Mouse (Mus musculus): ENCODE measurements around the gene Ackr2. TPM values are rescaled to one million over a fixed set of nuclear protein-coding genes. Genes with fewer than 3 reads are reported as not detected.

Ackr2 gene
- polyA plus RNA-seq, 1 experiment from 2014 or later = not detected

DNA sequence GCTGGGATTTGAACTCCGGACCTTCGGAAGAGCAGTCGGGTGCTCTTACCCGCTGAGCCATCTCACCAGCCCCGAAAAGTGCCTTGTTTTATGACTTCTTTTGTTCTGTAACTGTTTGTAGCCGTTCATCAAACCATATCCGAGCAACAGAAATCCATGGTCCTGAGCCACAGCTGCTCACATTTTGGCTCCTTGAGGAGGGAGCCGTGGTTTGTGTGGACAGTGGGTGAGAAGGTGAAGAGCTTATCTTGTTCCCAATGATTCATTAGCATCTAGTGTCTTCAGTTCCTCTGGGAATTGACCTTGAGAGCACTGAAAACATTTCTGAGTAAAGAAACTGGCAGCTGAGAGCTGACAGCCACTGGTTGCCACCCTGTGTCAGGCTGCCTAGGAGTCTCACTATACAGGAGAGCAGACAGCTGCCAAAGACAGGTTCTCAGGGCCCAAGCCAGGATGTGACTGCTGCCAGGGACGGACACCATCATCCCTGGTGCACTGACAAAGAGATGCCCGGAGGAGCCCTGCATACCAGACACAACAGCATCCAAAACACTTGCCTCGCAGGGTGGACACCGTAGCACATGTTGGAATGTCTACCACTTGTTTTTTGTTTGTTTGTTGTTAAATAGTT is 6.0 kb upstream of the Ackr2 start:
- H3K36me3 ChIP-seq = no peaks in the 10 kb centered on the region
- ATAC-seq (ENCODE audit: insufficient number of reproducible peaks, insufficient read depth, low FRiP score, low TSS enrichment, low read depth) = no peak
- H3K27ac ChIP-seq = no peak overlapping the region
- H3K9ac ChIP-seq = no peak overlapping the region
- H3K4me3 ChIP-seq = no peak overlapping the region
- H3K9me3 ChIP-seq = no peaks in the 10 kb centered on the region
- H3K4me1 ChIP-seq = peaks cover 8% of the 10 kb centered on the region
- no peak overlapping the region for H3K4me2 ChIP-seq
- 88% methylated on average over 12 of the region's 12 CpGs for WGBS
- no peaks in the 10 kb centered on the region for H3K27me3 ChIP-seq

GRCm38 (mm10) chr9:121894447-121894846 is 3.7 kb upstream of the Ackr2 start:
- ATAC-seq (ENCODE audit: insufficient number of reproducible peaks, insufficient read depth, low FRiP score, low TSS enrichment, low read depth) = no peak

GRCm38 (mm10) chr9:121895392-121895993 is 2.7 kb upstream of the Ackr2 start:
- Histone ChIP-seq H3K36me3 (no peaks in the 10 kb centered on the region), H3K27ac (no peak overlapping the region), H3K9me3 (no peaks in the 10 kb centered on the region), H3K9ac (no peak overlapping the region), H3K27me3 (no peaks in the 10 kb centered on the region), H3K4me1 (peaks cover 7% of the 10 kb centered on the region), H3K4me3 (no peak overlapping the region), H3K4me2 (no peak overlapping the region)
- WGBS = 73% methylated on average over 7 of the region's 7 CpGs
- no peak for ATAC-seq (ENCODE audit: insufficient number of reproducible peaks, insufficient read depth, low FRiP score, low TSS enrichment, low read depth)

More at GRCm38 (mm10) chr9:121894447-121894846, 3.7 kb upstream of the Ackr2 start:
- no peak overlapping the region for H3K4me3 ChIP-seq
- 71% methylated on average over 7 of the region's 7 CpGs for WGBS
- no peak overlapping the region for H3K27ac ChIP-seq
- H3K4me1 ChIP-seq = peaks cover 8% of the 10 kb centered on the region
- H3K36me3 ChIP-seq = no peaks in the 10 kb centered on the region
- no peak overlapping the region for H3K4me2 ChIP-seq
- no peaks in the 10 kb centered on the region for H3K9me3 ChIP-seq
- H3K27me3 ChIP-seq = no peaks in the 10 kb centered on the region
- no peak overlapping the region for H3K9ac ChIP-seq

DNA sequence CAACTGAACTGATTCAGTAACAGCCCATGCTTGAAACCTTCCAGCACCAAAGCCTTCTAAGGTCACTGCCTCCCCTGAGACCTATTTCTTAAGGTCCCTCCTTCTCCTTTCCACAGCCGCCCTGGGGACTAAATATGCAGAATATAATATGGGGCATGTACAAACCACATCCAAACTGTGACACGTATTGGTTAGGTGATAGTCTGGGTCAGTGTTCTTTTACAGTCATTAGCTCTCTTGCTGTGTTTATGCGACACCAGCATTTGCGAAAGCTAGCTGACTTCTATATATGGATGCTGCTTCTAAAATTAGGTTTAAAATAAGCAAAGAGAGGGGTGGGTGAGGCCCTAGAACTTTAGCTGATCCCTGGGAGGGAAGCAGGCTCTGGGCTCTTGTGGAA is 1.3 kb upstream of the Ackr2 start:
- Histone ChIP-seq H3K4me1 (no peaks in the 10 kb centered on the region), H3K9ac (no peak overlapping the region), H3K9me3 (no peaks in the 10 kb centered on the region), H3K27me3 (no peaks in the 10 kb centered on the region), H3K4me2 (no peak overlapping the region), H3K27ac (no peak overlapping the region), H3K4me3 (no peak overlapping the region), H3K36me3 (no peaks in the 10 kb centered on the region)
- no peak for ATAC-seq (ENCODE audit: insufficient number of reproducible peaks, insufficient read depth, low FRiP score, low TSS enrichment, low read depth)
- WGBS = 70% methylated on average over 4 of the region's 4 CpGs

GRCm38 (mm10) chr9:121899306-121899705 is 1.2 kb downstream of the Ackr2 start:
- no peaks in the 10 kb centered on the region for H3K27me3 ChIP-seq
- no peak overlapping the region for H3K4me2 ChIP-seq
- H3K36me3 ChIP-seq = no peaks in the 10 kb centered on the region
- H3K4me3 ChIP-seq = no peak overlapping the region
- no peak for ATAC-seq (ENCODE audit: insufficient number of reproducible peaks, insufficient read depth, low FRiP score, low TSS enrichment, low read depth)
- H3K9me3 ChIP-seq = no peaks in the 10 kb centered on the region
- no peak overlapping the region for H3K27ac ChIP-seq
- WGBS = 73% methylated on average over 6 of the region's 6 CpGs
- no peak overlapping the region for H3K9ac ChIP-seq
- no peaks in the 10 kb centered on the region for H3K4me1 ChIP-seq

DNA sequence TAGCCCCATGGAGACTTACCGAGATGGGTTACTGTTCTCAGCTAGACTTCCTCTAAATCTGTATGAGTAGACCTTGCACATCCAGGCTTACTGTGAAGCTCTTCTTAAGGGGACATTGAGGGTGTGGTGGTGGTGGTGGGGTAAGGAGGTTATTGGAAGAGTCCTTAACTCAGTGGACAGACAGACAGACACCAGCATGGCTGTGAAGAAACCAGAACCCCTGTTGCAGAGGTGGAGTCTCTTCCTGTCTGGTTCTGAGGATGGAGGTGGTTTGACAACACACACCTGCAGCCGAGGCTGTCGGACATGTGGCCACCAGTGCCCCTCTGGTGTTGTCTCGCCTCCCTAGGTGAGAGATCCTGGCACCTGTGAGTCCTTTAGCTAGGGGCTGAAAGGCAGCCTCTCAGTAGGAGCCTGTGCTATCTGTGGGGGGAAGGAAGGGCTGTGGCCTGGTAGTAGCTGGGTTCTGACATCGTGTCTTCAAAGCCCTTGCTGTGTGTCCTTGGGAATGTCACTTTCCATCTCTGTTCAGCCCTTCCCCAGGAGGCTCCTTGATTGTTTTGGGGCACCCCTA is 2.2 kb downstream of the Ackr2 start:
- Histone ChIP-seq H3K27me3 (no peaks in the 10 kb centered on the region), H3K36me3 (no peaks in the 10 kb centered on the region), H3K9me3 (no peaks in the 10 kb centered on the region), H3K9ac (no peak overlapping the region), H3K4me1 (no peaks in the 10 kb centered on the region), H3K4me2 (no peak overlapping the region), H3K4me3 (no peak overlapping the region), H3K27ac (no peak overlapping the region; the same call in 1 of the 2 replicates)
- WGBS = 77% methylated on average over 5 of the region's 5 CpGs
- ATAC-seq (ENCODE audit: insufficient number of reproducible peaks, insufficient read depth, low FRiP score, low TSS enrichment, low read depth) = no peak

DNA sequence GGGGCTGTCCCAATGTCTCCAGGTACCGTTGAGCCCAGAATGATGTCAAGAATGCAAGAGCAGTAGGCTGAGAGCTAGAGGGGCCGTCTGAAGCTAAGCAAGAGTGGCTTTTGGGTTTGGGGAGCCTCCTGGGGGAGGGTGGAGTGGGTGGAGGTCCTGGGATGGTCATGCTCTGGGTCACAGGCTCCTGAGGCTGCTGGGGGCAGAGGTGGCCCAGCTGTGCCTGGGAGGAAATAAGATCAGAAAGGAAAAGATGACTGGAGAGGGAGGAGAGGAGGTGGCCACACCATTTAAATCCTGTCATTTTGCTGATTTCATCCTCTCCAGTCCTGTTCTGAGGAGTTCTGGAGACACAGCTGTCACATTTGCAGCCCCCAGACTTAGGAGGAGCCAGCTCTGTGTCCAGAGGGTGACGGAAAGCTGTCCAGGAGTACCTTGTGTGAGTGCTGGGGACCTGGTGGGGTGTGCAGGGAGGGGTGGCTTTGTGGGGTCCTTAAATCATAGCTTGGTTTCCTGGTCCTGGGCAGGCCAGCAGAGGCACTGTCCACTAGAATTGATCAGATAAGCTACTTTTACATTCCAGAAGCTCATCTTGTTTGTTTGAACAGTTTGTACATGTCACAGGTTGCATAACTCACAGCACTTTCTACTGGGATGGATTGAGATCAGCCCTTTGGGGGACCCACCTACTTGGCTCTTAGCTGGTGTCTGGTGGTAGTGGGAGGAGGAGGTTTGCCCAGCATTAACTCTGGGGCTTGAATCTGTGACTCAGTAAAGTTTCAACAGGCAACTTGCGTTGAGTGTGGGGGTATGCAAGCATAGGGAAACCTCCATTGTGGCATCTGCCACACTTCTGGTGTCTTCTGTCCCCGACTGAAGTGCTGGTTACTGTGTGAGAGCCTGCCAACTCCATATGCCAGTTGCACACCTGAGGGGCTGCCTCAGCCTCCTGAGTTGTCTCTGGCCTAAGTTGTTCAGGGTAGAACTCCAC is 3.9 kb downstream of the Ackr2 start:
- 67% methylated on average over 5 of the region's 5 CpGs for whole genome bisulfite sequencing
- Histone ChIP-seq H3K9me3 (no peaks in the 10 kb centered on the region), H3K4me2 (no peak overlapping the region), H3K36me3 (no peaks in the 10 kb centered on the region), H3K27me3 (no peaks in the 10 kb centered on the region), H3K9ac (no peak overlapping the region), H3K4me3 (no peak overlapping the region), H3K4me1 (no peaks in the 10 kb centered on the region), H3K27ac (no peak overlapping the region)
- no peak for ATAC-seq (ENCODE audit: insufficient number of reproducible peaks, insufficient read depth, low FRiP score, low TSS enrichment, low read depth)

DNA sequence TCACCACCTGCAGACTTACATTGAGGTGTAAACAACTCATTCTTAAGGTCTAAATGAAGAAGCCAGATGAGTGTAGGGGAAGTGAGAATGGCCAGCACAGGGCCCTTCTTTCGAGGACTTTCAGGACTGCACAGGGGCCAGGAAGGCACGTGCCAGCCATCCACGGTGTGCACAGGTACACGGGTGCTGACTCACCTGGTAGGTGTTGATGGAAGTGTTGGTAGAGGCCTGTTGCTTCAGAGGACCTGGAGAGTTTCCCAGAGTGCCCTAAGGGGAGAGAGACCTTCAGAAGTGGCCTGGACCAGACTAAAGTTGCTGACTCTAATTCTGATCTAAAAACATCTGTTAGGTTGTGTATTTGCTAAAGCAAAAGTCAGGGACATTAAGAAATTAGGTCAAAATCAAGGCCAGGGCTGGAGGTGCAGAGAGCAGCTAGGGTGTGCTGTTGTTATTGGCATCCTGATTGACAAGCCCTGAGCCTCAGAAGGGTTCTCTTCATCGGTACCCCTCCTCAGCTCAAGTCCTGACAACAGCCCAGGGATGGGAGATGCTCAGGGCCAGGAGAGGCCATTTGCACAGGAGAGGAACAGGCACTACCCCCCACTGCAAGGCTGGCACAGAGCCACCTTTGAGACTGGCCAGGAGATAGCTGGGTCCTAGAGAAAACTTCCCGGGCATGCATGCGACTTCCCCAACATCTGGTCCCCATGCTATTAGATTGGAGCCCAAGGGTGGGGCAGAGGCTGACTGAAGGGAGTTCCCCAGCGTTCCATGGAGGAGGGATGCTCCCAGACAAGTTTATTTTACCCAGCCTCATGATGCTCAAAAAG is 5.5 kb downstream of the Ackr2 start:
- H3K9ac ChIP-seq = no peak overlapping the region
- 77% methylated on average over 8 of the region's 8 CpGs for WGBS
- no peak overlapping the region for H3K27ac ChIP-seq
- no peaks in the 10 kb centered on the region for H3K4me1 ChIP-seq
- H3K36me3 ChIP-seq = no peaks in the 10 kb centered on the region
- H3K4me2 ChIP-seq = no peak overlapping the region
- no peak overlapping the region for H3K4me3 ChIP-seq
- no peak for ATAC-seq (ENCODE audit: insufficient number of reproducible peaks, insufficient read depth, low FRiP score, low TSS enrichment, low read depth)
- no peaks in the 10 kb centered on the region for H3K27me3 ChIP-seq
- no peaks in the 10 kb centered on the region for H3K9me3 ChIP-seq

- no peak overlapping the region for H3K9ac ChIP-seq
- no peak overlapping the region for H3K27ac ChIP-seq
- H3K36me3 ChIP-seq = no peaks in the 10 kb centered on the region
- H3K27me3 ChIP-seq = no peaks in the 10 kb centered on the region
- no peak overlapping the region for H3K4me2 ChIP-seq
- 88% methylated on average over 4 of the region's 4 CpGs for WGBS
- no peaks in the 10 kb centered on the region for H3K4me1 ChIP-seq
- no peaks in the 10 kb centered on the region for H3K9me3 ChIP-seq
- ATAC-seq (ENCODE audit: insufficient number of reproducible peaks, insufficient read depth, low FRiP score, low TSS enrichment, low read depth) = no peak
- H3K4me3 ChIP-seq = no peak overlapping the region
These were observed 6.2 kb downstream of the Ackr2 start for GRCm38 (mm10) chr9:121904319-121904718.

DNA sequence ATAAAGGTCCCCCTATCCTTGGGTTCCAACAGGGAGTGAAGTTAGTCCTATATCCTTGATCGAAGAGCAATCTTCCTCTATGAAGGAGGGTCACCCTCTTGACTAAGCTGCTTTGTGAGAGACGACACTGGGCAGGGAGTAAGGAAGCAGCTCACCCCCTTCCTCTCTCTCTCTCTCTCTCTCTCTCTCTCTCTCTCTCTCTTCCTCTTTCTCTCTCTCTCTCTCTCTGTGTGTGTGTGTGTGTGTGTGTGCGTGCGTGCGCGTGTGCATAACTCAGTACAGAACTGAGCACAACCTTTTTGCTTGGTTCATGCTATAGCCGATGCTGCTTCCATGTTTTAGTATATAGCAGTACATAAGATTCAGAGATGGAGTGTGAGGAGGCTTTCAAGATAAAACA is 6.8 kb downstream of the Ackr2 start:
- H3K4me2 ChIP-seq = no peak overlapping the region
- H3K27me3 ChIP-seq = no peaks in the 10 kb centered on the region
- H3K27ac ChIP-seq = no peak overlapping the region
- H3K36me3 ChIP-seq = no peaks in the 10 kb centered on the region
- no peak overlapping the region for H3K9ac ChIP-seq
- no peaks in the 10 kb centered on the region for H3K9me3 ChIP-seq
- WGBS = 88% methylated on average over 7 of the region's 7 CpGs
- ATAC-seq (ENCODE audit: insufficient number of reproducible peaks, insufficient read depth, low FRiP score, low TSS enrichment, low read depth) = no peak
- no peak overlapping the region for H3K4me3 ChIP-seq
- H3K4me1 ChIP-seq = no peaks in the 10 kb centered on the region

Measured in embryonic facial prominence, embryonic 13.5 days (tissue).